Mouse (Mus musculus) heart, adult 2 months (tissue): ENCODE measurements at regions not wholly inside any gene's neighbourhood (a gene's known extent, or its start where the extent isn't known, plus 50 kb on each side); places are given as distances from the start of the nearest gene placed in this dataset.

Experiments used
- CTCF ChIP-seq: fragments of 200-600 bp; IDR thresholded peaks from 2 replicates; pipeline ENCODE4 v1.8.1; 2022; ENCODE audit warnings: antibody characterized with exemption, mild to moderate bottlenecking, moderate library complexity
- POLR2A ChIP-seq: fragments of 200-500 bp; IDR thresholded peaks from 2 replicates; pipeline ENCODE4 v1.6.1; 2011; ENCODE audit warnings: mild to moderate bottlenecking, low read depth, low read length, control low read depth; ENCODE audit not compliant: insufficient read depth

DNA sequence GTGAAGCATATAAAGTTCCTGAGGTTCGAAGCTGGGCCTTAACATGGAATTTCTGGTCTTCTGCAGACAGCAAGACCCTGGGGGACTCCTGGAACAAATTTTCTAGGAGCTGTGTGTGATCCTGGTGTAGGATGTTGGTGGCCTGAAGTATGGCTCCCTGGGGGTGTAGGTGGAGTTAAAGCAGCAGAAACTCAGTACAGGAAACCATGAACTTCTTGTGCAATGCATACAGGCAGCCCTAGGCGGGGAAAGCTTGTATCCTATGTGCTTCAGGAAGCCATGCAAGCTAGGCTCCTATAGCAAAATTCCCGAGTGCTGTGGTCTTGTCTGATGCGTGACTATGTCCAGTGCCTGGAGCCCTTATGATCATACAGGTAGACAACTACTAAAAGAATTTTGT is 129.8 kb upstream of the Ednrb start:
- TF ChIP-seq POLR2A (no peak), CTCF (no peak)
